Mouse (Mus musculus) erythroblast, embryonic 14.5 days (primary cell): ENCODE results near the gene Hemgn. TPM values are rescaled to one million over a fixed set of nuclear protein-coding genes. Genes with fewer than 3 reads are reported as not detected.

ENCODE experiments used
- H3K27me3 ChIP-seq: 2 replicates; pipeline ENCODE4 v1.6.1; 2012; ENCODE audit warnings: inconsistent platforms; ENCODE audit not compliant: control insufficient read depth
- H3K36me3 ChIP-seq: 2 replicates; pipeline ENCODE4 v1.6.1; 2012; ENCODE audit warnings: mild to moderate bottlenecking, inconsistent platforms; ENCODE audit not compliant: control insufficient read depth
- H3K4me1 ChIP-seq: 2 replicates; pipeline ENCODE4 v1.6.1; 2012; ENCODE audit warnings: inconsistent platforms; ENCODE audit not compliant: control insufficient read depth
- H3K4me3 ChIP-seq: replicated peaks from 2 replicates; pipeline ENCODE3; 2012; ENCODE audit warnings: moderate library complexity, mild to moderate bottlenecking, inconsistent platforms
- H3K9me3 ChIP-seq: 2 replicates; pipeline ENCODE4 v1.6.1; 2012; ENCODE audit warnings: low read length, inconsistent platforms, mixed read lengths; ENCODE audit not compliant: control insufficient read depth
- GATA1 ChIP-seq: IDR thresholded peaks from 2 replicates; pipeline ENCODE4 v1.6.1; 2012; ENCODE audit warnings: low read length, inconsistent platforms, mixed read lengths
- TAL1 ChIP-seq: IDR thresholded peaks from 3 replicates; pipeline ENCODE4 v1.6.1; 2012; ENCODE audit warnings: low read length, inconsistent platforms, mixed read lengths
- polyA plus RNA-seq: library from polyadenylated mRNA; stranded (reverse); fragments of >175 nt; gene quantifications from 2 replicates; pipeline ENCODE4 v1.2.3, GENCODE M21; 2012

Hemgn gene
- polyA plus RNA-seq, 1 experiment, result 40.4 TPM

- H3K27me3 ChIP-seq, result no peaks in the 10 kb centered on the region
- H3K4me3 ChIP-seq, result peak overlapping the region; percentile 96
- H3K4me1 ChIP-seq, result peaks cover 82% of the 10 kb centered on the region
- no peak for TF ChIP-seq GATA1
- TF ChIP-seq TAL1, result no peak
- peaks cover 59% of the 10 kb centered on the region for H3K36me3 ChIP-seq
- no peaks in the 10 kb centered on the region for H3K9me3 ChIP-seq
Observed at GRCm38 (mm10) chr4:46451240-46451757, 38.0 kb upstream of the Hemgn start.

- Histone ChIP-seq H3K4me3 (peak within 1 kb of the TSS; percentile 96), H3K9me3 (no peaks in the 10 kb centered on the region), H3K36me3 (peaks cover 53% of the 10 kb centered on the region), H3K27me3 (no peaks in the 10 kb centered on the region), H3K4me1 (peaks cover 82% of the 10 kb centered on the region)
- TF ChIP-seq GATA1, result no peak
- TF ChIP-seq TAL1, result no peak
Observed at GRCm38 (mm10) chr4:46450519-46451131, 37.3 kb upstream of the Hemgn start, which contains the start of gene Anp32b. TSS of gene Anp32b (plus strand) at chr4:46450902.

GRCm38 (mm10) chr4:46450020-46450518 is 36.8 kb upstream of the Hemgn start:
- TF ChIP-seq TAL1, result no peak
- H3K27me3 ChIP-seq, result no peaks in the 10 kb centered on the region
- peak overlapping the region; percentile 96 for H3K4me3 ChIP-seq
- peaks cover 82% of the 10 kb centered on the region for H3K4me1 ChIP-seq
- H3K9me3 ChIP-seq, result no peaks in the 10 kb centered on the region
- peaks cover 53% of the 10 kb centered on the region for H3K36me3 ChIP-seq

- H3K27me3 ChIP-seq, result no peaks in the 10 kb centered on the region
- H3K9me3 ChIP-seq, result no peaks in the 10 kb centered on the region
- H3K36me3 ChIP-seq, result peaks cover 41% of the 10 kb centered on the region
- peak overlapping the region; percentile 96 for H3K4me3 ChIP-seq
- TF ChIP-seq GATA1, result no peak
- no peak for TF ChIP-seq TAL1
- peaks cover 73% of the 10 kb centered on the region for H3K4me1 ChIP-seq
Observed at GRCm38 (mm10) chr4:46448886-46449285, 35.6 kb upstream of the Hemgn start.

- TF ChIP-seq TAL1 (no peak), GATA1 (no peak)
- Histone ChIP-seq H3K4me3 (no peak overlapping the region), H3K36me3 (peaks cover 27% of the 10 kb centered on the region), H3K4me1 (peaks cover 70% of the 10 kb centered on the region), H3K9me3 (no peaks in the 10 kb centered on the region), H3K27me3 (no peaks in the 10 kb centered on the region)
Observed at GRCm38 (mm10) chr4:46447461-46447860, 34.2 kb upstream of the Hemgn start.

GRCm38 (mm10) chr4:46445237-46445945 is 32.1 kb upstream of the Hemgn start:
- peaks cover 75% of the 10 kb centered on the region for H3K4me1 ChIP-seq
- no peaks in the 10 kb centered on the region for H3K27me3 ChIP-seq
- H3K4me3 ChIP-seq, result no peak overlapping the region
- peaks cover 19% of the 10 kb centered on the region for H3K36me3 ChIP-seq
- TF ChIP-seq TAL1, result no peak
- no peak for TF ChIP-seq GATA1
- H3K9me3 ChIP-seq, result no peaks in the 10 kb centered on the region

GRCm38 (mm10) chr4:46442501-46442900 is 29.2 kb upstream of the Hemgn start:
- peaks cover 64% of the 10 kb centered on the region for H3K4me1 ChIP-seq
- no peaks in the 10 kb centered on the region for H3K27me3 ChIP-seq
- H3K9me3 ChIP-seq, result no peaks in the 10 kb centered on the region
- no peak for TF ChIP-seq TAL1
- TF ChIP-seq GATA1, result no peak
- H3K36me3 ChIP-seq, result peaks cover 9% of the 10 kb centered on the region; the same call in 1 of the 2 replicates
- H3K4me3 ChIP-seq, result no peak overlapping the region

GRCm38 (mm10) chr4:46432339-46433036 is 19.2 kb upstream of the Hemgn start:
- H3K4me3 ChIP-seq, result peak overlapping the region; percentile 59
- H3K36me3 ChIP-seq, result peaks cover 7% of the 10 kb centered on the region
- H3K27me3 ChIP-seq, result no peaks in the 10 kb centered on the region
- peaks cover 89% of the 10 kb centered on the region for H3K4me1 ChIP-seq
- no peaks in the 10 kb centered on the region for H3K9me3 ChIP-seq
- TF ChIP-seq TAL1 (peak; percentile 93), GATA1 (peak; percentile 90)
